Mouse (Mus musculus) C2C12 (cell line): ENCODE results near the gene Scarf2.

Source experiments
- CTCF ChIP-seq: IDR thresholded peaks from one replicate; pipeline ENCODE4 v1.5.1; 2011; ENCODE audit not compliant: control insufficient read depth, insufficient read depth, insufficient read length
- MAX ChIP-seq: IDR thresholded peaks from one replicate; pipeline ENCODE4 v1.6.1; 2011; ENCODE audit warnings: mild to moderate bottlenecking, control low read depth
- MYOD1 ChIP-seq: IDR thresholded peaks from one replicate; pipeline ENCODE4 v1.6.1; 2011; ENCODE audit warnings: low read depth; ENCODE audit not compliant: control insufficient read depth, insufficient read length
- USF1 ChIP-seq: IDR thresholded peaks from one replicate; pipeline ENCODE4 v1.6.1; 2011; ENCODE audit warnings: low read depth, mild to moderate bottlenecking, control low read depth, moderate library complexity

DNA sequence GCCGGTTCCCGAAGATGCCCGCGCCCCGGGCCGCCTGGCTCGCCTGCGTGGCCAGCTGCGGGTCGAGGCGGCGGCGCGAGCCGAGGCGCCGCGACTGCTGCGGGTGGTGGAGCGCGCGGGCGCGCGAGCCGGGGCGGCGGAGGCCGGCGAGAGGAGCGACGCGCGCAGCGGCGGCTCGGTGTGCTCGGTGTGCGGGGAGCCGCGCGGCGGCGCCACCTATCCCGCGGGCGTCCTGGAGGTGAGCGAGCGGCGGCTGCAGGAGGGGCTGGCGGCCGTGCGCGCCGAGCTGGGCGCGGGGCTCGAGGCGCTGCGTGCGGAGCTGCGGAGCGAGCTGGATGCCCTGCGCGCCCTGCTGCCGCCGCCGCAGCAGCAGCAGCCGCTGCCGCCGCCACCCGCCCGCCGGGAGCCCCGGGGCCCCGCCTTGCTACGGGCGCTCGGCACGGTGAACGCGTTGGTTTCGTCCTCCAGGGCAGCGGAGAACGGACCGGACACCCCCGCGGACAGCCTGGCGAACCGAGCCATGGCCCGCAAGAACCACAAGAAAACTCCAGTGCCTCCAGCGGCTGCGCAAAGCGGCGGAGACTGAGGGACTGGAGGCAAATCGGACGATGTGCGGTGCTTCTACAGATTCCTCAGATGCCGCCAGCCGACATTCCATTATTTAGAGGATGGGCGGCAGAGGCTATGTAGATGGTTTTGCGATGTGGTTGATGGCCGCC lies 36.8 kb downstream of the Scarf2 start:
- TF ChIP-seq MYOD1 (no peak), USF1 (no peak), CTCF (no peak), MAX (no peak)
